Mouse (Mus musculus): ENCODE results near the gene Ccdc40. TPM values are rescaled to one million over a fixed set of nuclear protein-coding genes. Genes with fewer than 3 reads are reported as not detected.
"Not testable (repeated sequence)": the region's sequence is repeated elsewhere in the genome, so short reads cannot be mapped to it uniquely, and the experiment has no call there.

Ccdc40 gene
- polyA plus RNA-seq, 1 experiment from 2014 or later: 19.1 TPM

- Histone ChIP-seq H3K9ac (no peak overlapping the region), H3K27me3 (0 out of 2 replicates have a peak, but pooled peaks cover 3% of the 10 kb centered on the region), H3K4me3 (no peak overlapping the region), H3K9me3 (replicated peaks) (no peaks in the 10 kb centered on the region), H3K4me2 (replicated peaks) (no peak overlapping the region), H3K4me1 (peaks cover 26% of the 10 kb centered on the region), H3K36me3 (0 out of 2 replicates have a peak, but pooled peaks cover 2% of the 10 kb centered on the region), H3K27ac (no peak overlapping the region)
- no peak for ATAC-seq (ENCODE audit: low FRiP score)
- WGBS: 62% methylated on average over 17 of the region's 17 CpGs
Measured at GRCm38 (mm10) chr11:119250998-119251397, 22.6 kb downstream of the Ccdc40 start.

GRCm38 (mm10) chr11:119252854-119253541 lies 24.6 kb downstream of the Ccdc40 start:
- ATAC-seq (ENCODE audit: low FRiP score): peak; percentile 64
- Histone ChIP-seq H3K4me1 (peaks cover 30% of the 10 kb centered on the region), H3K27me3 (0 out of 2 replicates have a peak, but pooled peaks cover 3% of the 10 kb centered on the region), H3K4me2 (replicated peaks) (peak overlapping the region; percentile 45), H3K27ac (no peak overlapping the region), H3K9me3 (replicated peaks) (no peaks in the 10 kb centered on the region), H3K36me3 (0 out of 2 replicates have a peak, but pooled peaks cover 5% of the 10 kb centered on the region), H3K9ac (no peak overlapping the region), H3K4me3 (peak overlapping the region; percentile 5; the same call in 1 of the 2 replicates)
- WGBS: 6% methylated on average over 21 of the region's 22 CpGs

- Histone ChIP-seq H3K4me1 (peaks cover 24% of the 10 kb centered on the region), H3K36me3 (peaks cover 36% of the 10 kb centered on the region)
- 93% methylated on average over 5 of the region's 5 CpGs for WGBS
- H3K4me3 ChIP-seq; ATAC-seq (ENCODE audit: low FRiP score); H3K9ac ChIP-seq; H3K9me3 ChIP-seq (replicated peaks); H3K4me2 ChIP-seq (replicated peaks); H3K27ac ChIP-seq; H3K27me3 ChIP-seq: not testable (repeated sequence)
Measured at GRCm38 (mm10) chr11:119256557-119256956, 28.2 kb downstream of the Ccdc40 start.

GRCm38 (mm10) chr11:119258216-119258571 lies 29.8 kb downstream of the Ccdc40 start:
- peak overlapping the region; percentile 41 for H3K4me2 ChIP-seq (replicated peaks)
- ATAC-seq (ENCODE audit: low FRiP score): no peak
- H3K9me3 ChIP-seq (replicated peaks): no peaks in the 10 kb centered on the region

GRCm38 (mm10) chr11:119258572-119259322 lies 30.4 kb downstream of the Ccdc40 start:
- ATAC-seq (ENCODE audit: low FRiP score): 0 out of 2 replicates have a peak, but pooled peaks have one; percentile 60
- peak overlapping the region; percentile 41 for H3K4me2 ChIP-seq (replicated peaks)
- WGBS: 71% methylated on average over 23 of the region's 23 CpGs
- H3K9ac ChIP-seq: peak overlapping the region; percentile 48; the same call in 1 of the 2 replicates
- H3K4me1 ChIP-seq: 0 out of 2 replicates have a peak, but pooled peaks cover 3% of the 10 kb centered on the region
- H3K4me3 ChIP-seq: peak overlapping the region; percentile 24
- 0 out of 2 replicates have a peak overlapping the region, but pooled peaks have one; percentile 42 for H3K27ac ChIP-seq
- H3K36me3 ChIP-seq: peaks cover 41% of the 10 kb centered on the region
- no peaks in the 10 kb centered on the region for H3K9me3 ChIP-seq (replicated peaks)
- H3K27me3 ChIP-seq: no peaks in the 10 kb centered on the region

More at GRCm38 (mm10) chr11:119258216-119258571, 29.8 kb downstream of the Ccdc40 start:
- Histone ChIP-seq H3K27ac (0 out of 2 replicates have a peak overlapping the region, but pooled peaks have one; percentile 42), H3K36me3 (peaks cover 41% of the 10 kb centered on the region), H3K9ac (no peak overlapping the region), H3K4me1 (peaks cover 8% of the 10 kb centered on the region), H3K27me3 (no peaks in the 10 kb centered on the region), H3K4me3 (peak overlapping the region; percentile 24)
- WGBS: 69% methylated on average over 9 of the region's 9 CpGs

- Histone ChIP-seq H3K9ac (no peak overlapping the region), H3K27me3 (no peaks in the 10 kb centered on the region), H3K4me2 (replicated peaks) (no peak overlapping the region), H3K36me3 (peaks cover 48% of the 10 kb centered on the region), H3K9me3 (replicated peaks) (no peaks in the 10 kb centered on the region), H3K27ac (no peak overlapping the region), H3K4me3 (no peak overlapping the region), H3K4me1 (0 out of 2 replicates have a peak, but pooled peaks cover 3% of the 10 kb centered on the region)
- 96% methylated on average over 8 of the region's 8 CpGs for WGBS
- no peak for ATAC-seq (ENCODE audit: low FRiP score)
Measured at GRCm38 (mm10) chr11:119259977-119260376, 31.6 kb downstream of the Ccdc40 start.

DNA sequence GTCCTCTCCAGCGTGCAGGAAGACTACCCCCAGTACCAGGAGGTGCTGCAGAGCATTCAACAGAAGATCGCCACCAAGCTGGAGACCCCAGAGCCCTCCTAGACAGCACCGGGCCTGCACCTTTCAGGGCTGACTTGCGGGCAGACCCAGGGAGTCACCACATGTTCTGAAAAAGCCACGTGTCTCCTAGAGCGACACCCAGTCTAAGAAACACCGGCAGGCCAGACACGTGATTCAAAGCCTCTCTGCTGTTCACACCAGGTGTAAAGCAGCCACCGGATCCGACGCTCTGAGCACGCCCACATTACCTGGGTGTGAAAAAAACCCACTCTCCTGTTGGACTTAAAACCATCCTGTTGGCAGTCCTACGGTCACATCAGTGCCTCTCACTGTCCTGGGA lies 36.0 kb downstream of the Ccdc40 start:
- 93% methylated on average over 13 of the region's 13 CpGs for WGBS
- ATAC-seq (ENCODE audit: low FRiP score): no peak
- Histone ChIP-seq H3K9ac (no peak overlapping the region), H3K36me3 (peaks cover 35% of the 10 kb centered on the region), H3K27me3 (no peaks in the 10 kb centered on the region), H3K27ac (no peak overlapping the region), H3K4me3 (no peak overlapping the region), H3K4me2 (replicated peaks) (no peak overlapping the region), H3K4me1 (peaks cover 13% of the 10 kb centered on the region), H3K9me3 (replicated peaks) (no peaks in the 10 kb centered on the region)

GRCm38 (mm10) chr11:119265811-119266210 lies 37.4 kb downstream of the Ccdc40 start:
- Histone ChIP-seq H3K9ac (no peak overlapping the region), H3K36me3 (peaks cover 21% of the 10 kb centered on the region), H3K9me3 (replicated peaks) (no peaks in the 10 kb centered on the region), H3K27ac (no peak overlapping the region), H3K4me1 (peaks cover 13% of the 10 kb centered on the region), H3K4me3 (no peak overlapping the region), H3K4me2 (replicated peaks) (no peak overlapping the region), H3K27me3 (no peaks in the 10 kb centered on the region)
- ATAC-seq (ENCODE audit: low FRiP score): no peak
- WGBS: 76% methylated on average over 7 of the region's 7 CpGs

- Histone ChIP-seq H3K4me3 (peak overlapping the region; percentile 63; the same call in 1 of the 2 replicates), H3K4me2 (replicated peaks) (peak overlapping the region; percentile 94; the same call in 1 of the 2 replicates), H3K9ac (0 out of 2 replicates have a peak overlapping the region, but pooled peaks have one; percentile 80), H3K36me3 (peaks cover 8% of the 10 kb centered on the region), H3K27ac (no peak overlapping the region), H3K4me1 (peaks cover 15% of the 10 kb centered on the region), H3K9me3 (replicated peaks) (no peaks in the 10 kb centered on the region), H3K27me3 (no peaks in the 10 kb centered on the region)
- WGBS: 44% methylated on average over 6 of the region's 6 CpGs
- peak; percentile 44 for ATAC-seq (ENCODE audit: low FRiP score)
Measured at GRCm38 (mm10) chr11:119267241-119267674, 38.9 kb downstream of the Ccdc40 start.

- Histone ChIP-seq H3K27me3 (no peaks in the 10 kb centered on the region), H3K4me1 (peaks cover 15% of the 10 kb centered on the region), H3K4me3 (peak within 1 kb of the TSS; percentile 63), H3K36me3 (peaks cover 12% of the 10 kb centered on the region), H3K9ac (peak within 1 kb of the TSS; percentile 80), H3K4me2 (replicated peaks) (peak within 1 kb of the TSS; percentile 94), H3K27ac (no peak within 1 kb of the TSS), H3K9me3 (replicated peaks) (no peaks in the 10 kb centered on the region)
- ATAC-seq (ENCODE audit: low FRiP score): peak; percentile 83
- 5% methylated on average over 52 of the region's 52 CpGs for WGBS
Measured at GRCm38 (mm10) chr11:119267768-119268556, 39.6 kb downstream of the Ccdc40 start, which contains the start of gene Gaa. TSS of gene Gaa (plus strand) at chr11:119267887.

DNA sequence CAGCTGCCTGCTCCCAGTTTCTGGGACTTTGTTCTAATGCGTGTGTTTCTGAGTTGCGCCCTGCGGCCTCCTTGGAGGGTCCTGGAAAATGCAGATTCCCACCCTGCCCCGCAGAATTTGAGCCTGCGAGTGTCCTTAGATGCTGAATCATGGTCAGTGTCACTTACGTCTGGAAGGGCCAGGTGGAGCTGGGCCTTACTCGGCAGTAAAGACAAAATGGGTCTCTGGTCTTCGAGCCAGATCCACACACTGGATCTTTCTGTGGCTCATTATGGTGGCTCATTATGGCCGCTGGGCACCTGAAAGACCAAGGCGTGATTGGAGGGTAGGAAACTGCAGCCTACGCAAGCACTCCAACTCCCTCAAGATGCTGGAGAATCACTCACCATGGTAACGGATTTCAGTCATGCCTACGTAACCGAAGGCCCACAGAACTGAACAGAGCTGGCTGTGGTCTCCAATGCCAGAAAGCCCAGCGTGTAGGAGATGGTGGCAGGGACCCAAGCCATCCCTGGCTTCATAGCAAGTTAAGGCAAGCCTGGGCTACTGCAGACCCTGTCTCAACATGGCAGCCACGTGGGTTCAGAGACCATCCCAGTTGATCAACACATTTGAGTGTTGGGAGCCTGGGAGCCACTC lies 40.3 kb downstream of the Ccdc40 start:
- Histone ChIP-seq H3K27me3 (no peaks in the 10 kb centered on the region), H3K36me3 (peaks cover 19% of the 10 kb centered on the region), H3K4me1 (peaks cover 15% of the 10 kb centered on the region), H3K27ac (no peak overlapping the region), H3K4me3 (peak overlapping the region; percentile 63), H3K9ac (peak overlapping the region; percentile 80), H3K9me3 (replicated peaks) (no peaks in the 10 kb centered on the region), H3K4me2 (replicated peaks) (peak overlapping the region; percentile 94)
- 81% methylated on average over 16 of the region's 16 CpGs for WGBS
- ATAC-seq (ENCODE audit: low FRiP score): peak; percentile 24; the same call in 1 of the 2 replicates
